Mouse (Mus musculus): ENCODE data around the gene Scn2b.

GRCm38 (mm10) chr9:45118552-45118951 lies 970 bp downstream of the Scn2b start:
- TF ChIP-seq CTCF (IDR thresholded peaks at IDR 0.05; ENCODE audit: borderline replicate concordance, control insufficient read depth, extremely low read depth, insufficient read depth, low read length, poor library complexity) (no peak), POLR2A (IDR thresholded peaks at IDR 0.05; ENCODE audit: control insufficient read depth, extremely low read depth, insufficient read depth, low read length, poor library complexity) (no peak)
